Mouse (Mus musculus) MEL-GATA-1-ER (cell line): Measurements from ENCODE around the gene Lrrn4cl.
"Not testable (repeated sequence)": the region's sequence is repeated elsewhere in the genome, so short reads cannot be mapped to it uniquely, and the experiment has no call there.

Experiments used
- DNase-seq: peaks from one replicate; pipeline ENCODE4 v3.0.0-alpha.2; 2012; ENCODE audit warnings: low read depth; ENCODE audit errors: extremely low read depth

Gene Lrrn4cl

GRCm38 (mm10) chr19:8838041-8838730 is 12.4 kb upstream of the Lrrn4cl start:
- no peak for DNase-seq

GRCm38 (mm10) chr19:8839103-8839907 is 11.3 kb upstream of the Lrrn4cl start, which contains the start of gene Gng3:
TSS of gene Gng3 (minus strand) at chr19:8839194.
- no peak for DNase-seq

DNA sequence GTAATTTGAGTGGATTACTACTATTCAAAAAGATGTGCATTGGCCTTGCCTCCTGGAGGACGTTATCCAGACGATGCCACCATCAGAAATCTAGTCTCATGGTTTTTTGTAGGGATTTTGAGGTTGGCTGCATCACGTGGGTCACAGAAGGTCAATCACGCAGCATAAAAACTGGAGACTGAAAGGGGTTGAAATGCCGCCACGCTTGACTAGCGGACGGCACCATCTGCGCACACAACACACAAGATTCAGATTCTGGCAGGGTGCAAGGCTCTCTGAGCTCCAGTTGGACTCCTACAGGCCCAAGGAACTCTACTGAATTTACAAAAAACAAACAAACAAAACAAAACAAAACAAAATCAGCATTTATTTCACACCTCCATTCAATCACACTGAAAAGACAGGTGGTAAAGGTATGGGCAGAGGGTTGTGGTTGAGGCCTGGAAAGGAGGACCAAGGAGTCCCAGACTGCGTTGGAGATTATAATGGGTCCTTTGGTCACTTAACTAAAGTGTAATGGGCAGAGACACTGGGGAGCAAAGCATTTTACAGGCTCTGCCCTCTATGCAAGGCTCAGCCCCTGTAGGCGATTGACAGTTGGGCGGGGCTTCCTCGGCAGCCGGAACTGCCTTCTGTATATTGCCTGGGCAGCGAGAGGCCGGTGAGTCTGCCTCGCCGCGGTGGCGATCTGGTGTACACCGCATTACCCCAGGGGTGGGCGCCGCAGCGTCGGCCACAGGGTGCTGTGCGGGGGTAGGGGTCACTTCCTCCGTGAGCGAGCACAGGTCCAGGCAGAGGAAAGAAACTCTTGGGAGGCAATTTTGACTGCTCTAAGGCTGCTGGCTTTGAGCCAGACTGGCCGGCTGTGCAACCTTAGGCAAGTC is 10.4 kb upstream of the Lrrn4cl start:
- DNase-seq: no peak

DNA sequence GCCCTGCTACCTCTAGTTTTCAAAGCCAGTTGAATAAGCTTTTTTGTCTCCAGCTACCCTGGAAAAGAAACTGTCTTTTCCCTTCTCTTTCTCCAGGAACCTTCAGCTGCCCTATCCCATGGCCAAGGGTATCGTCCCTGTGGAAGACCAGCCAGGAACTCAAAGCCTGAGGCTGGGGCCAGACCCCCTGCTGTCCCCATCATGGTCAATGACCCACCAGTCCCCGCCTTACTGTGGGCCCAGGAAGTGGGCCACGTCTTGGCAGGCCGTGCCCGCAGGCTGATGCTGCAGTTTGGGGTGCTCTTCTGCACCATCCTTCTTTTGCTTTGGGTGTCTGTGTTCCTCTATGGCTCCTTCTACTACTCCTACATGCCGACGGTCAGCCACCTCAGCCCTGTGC is 9.6 kb upstream of the Lrrn4cl start:
- no peak for DNase-seq

DNA sequence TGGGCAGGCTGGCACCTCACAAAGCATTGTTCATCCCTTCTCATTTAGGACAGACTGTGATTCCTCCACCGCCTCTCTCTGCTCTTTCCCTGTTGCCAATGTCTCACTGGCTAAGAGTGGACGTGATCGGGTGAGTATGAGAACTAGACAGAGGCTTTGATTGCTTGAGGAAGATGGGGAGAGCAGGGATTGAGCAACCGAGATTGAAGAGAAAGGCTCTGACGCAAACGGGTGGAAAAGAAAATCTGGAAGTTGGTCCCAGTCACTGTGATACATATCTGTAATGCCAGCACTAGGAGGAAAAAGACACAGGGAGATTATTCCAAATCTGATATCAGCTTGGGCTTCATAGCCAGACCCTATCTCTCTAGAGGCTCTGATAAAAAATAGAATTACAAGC is 7.6 kb upstream of the Lrrn4cl start:
- DNase-seq: no peak

DNA sequence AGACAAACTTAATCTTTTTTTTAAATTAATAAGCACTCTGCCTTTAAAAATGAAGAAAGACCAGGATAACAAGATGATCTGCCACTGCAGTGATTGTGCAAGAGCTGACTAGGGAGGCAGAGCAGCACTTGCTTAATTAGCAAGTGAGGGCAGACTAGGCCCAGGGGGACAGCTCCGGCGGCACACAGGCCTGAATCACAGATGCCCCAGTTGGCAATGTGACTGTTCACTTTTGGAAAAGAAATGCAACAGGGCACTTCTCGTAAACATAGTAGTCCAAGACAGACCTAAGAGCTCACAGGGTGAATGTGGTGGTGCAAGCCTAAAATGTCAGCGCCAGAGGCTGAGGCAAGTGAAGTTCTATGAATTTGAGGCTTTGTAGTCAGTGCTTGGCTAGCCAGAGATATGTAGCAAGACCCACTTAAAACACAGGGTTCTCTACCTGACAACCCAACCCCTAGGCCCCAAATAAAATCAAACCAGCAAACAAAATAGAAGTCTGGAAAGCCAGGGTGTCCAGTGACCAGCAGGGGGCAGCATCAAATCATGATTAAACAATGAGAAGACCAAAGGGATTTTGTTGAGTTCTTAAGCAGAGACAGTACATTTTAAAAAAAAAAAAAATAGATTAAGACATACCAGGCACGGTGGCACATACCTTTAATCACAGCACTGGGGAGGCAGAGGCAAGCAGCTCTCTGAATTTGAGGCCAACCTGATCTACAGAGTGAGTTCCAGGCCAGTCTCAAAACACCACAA is 6.0 kb upstream of the Lrrn4cl start:
- DNase-seq: no peak

DNA sequence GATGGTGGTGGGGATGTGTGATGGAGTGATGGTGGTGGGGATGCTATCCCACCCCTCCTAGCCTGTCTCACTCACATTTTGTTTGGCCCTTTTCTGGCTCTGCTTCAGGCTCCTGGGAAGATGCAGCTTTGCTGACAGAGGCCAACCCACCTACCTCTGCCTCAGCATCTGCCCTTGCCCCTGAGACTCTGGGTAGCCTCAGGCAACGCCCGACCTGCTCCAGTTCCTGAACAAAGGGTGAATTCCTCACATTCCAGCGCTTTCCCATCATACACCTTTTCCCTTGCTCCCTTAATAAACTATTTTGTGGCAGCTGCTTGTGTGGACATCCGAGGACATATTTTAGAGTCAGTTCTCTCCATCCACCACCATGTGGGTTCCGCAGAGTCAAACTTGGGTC is 2.2 kb upstream of the Lrrn4cl start:
- DNase-seq: no peak

GRCm38 (mm10) chr19:8851639-8852038 is 1.1 kb downstream of the Lrrn4cl start:
- no peak for DNase-seq

DNA sequence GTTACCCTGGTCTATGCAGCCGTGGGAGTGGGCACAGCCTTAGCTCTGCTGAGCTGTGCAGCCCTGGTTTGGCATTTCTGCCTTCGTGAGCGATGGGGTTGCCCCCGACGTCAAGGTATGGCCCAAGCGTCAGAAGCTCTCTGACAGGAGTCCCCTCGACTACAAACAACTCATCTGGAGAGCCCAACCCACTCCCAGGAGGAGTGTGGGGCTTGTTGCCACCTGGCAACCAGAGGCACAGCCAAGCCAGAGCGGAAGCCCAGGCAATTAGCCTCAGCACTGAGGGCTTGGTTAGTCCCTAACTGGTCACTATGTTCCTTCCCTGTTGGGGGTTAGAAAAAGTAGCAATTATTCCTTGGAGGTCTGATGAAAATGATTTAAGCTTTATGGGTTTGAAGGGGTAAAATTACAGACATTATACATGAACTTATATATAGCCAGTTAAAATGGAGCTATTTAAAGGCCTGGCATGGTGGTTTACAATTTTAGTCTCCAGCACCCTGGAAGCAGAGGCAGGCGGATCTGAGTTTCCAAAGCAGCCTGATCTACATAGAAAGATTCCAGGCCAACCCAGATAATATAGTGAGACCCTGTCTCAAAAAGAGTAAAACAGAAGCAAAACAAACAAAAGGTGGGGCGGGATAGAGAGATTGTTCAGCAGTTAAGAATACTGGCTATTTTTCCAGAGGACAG is 1.8 kb downstream of the Lrrn4cl start:
- DNase-seq: no peak

- DNase-seq: no peak
Measured at GRCm38 (mm10) chr19:8853117-8853516, 2.5 kb downstream of the Lrrn4cl start.

- DNase-seq: peak; percentile 43
Measured at GRCm38 (mm10) chr19:8857689-8858088, 7.1 kb downstream of the Lrrn4cl start.

DNA sequence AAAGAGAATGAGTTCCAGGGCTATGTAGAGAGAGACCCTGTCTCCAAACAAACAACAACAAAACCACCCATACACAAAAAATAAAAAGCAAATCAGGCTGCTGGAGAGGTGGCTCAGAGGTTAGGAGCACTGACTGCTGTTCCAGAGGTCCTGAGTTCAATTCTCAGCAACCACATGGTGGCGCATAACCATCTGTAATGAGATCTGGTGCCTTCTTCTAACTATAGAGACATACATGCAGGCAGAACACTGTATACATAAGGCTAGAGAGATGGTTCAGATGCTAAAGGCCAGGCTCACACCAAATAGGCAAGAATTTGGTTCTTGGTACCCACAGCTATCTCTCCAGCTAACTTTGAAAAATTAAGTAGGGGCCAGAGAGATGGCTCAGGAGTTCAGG is 8.4 kb downstream of the Lrrn4cl start:
- no peak for DNase-seq

DNA sequence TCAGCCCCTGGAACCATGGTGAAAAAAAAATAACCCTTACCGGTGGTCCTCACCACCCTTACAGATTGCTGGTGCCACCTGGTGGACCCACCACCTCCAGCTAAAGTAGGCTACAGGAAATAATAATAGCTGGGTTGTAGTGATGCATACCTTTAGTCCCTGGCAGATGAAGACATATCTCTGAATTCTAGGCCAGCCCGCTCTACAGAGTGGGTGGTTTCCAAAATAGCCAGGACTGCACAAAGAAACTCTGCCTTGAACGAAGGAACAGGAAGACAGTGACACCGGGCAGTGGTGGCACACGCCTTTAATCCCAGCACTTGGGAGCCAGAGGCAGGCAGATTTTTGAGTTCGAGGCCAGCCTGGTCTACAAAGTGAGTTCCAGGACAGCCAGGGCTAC is 13.7 kb downstream of the Lrrn4cl start:
- no peak for DNase-seq

GRCm38 (mm10) chr19:8870381-8870780 is 19.8 kb downstream of the Lrrn4cl start:
- DNase-seq: not testable (repeated sequence)

GRCm38 (mm10) chr19:8870838-8871237 is 20.3 kb downstream of the Lrrn4cl start:
- no peak for DNase-seq

DNA sequence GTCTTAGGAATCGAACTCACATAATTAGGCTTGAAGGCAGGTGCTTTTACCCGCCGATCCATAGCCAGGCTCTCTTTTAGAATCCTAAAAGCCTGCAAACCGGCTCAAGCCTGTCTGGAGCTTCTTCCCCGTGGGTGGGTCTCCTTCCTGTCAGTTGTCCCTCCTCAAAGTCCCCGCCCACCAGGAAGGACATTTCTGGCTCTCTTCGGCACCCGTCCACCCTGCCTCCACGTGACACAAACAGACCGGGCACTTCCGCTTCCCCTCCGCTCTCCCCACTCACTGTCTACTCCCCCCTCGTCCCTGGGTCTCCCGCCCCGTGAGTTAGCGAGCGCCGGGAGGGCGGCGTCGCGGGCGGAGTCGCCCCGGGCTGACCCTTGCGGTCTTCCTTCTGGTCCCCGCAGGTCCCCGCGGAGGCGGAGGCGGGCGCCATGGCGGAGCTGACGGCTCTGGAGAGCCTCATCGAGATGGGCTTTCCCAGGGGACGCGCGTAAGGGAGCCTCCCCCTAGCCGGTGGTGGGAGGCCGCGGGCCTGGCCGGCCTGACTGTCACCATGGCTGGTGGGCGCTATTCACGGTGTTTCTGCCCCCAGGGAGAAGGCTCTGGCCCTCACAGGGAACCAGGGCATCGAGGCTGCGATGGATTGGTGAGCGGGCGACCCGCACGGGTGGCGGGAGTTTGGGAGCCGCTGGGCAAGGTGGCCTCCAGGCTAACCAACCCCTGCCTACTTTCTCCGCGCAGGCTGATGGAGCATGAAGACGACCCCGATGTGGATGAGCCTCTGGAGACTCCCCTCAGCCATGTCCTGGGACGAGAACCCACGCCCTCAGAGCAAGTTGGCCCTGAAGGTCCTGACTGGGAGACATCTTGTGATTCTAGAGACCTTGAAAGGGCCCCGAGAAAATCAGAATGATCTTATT is 21.0 kb downstream of the Lrrn4cl start, which contains the start of gene Ubxn1:
TSS of gene Ubxn1 (plus strand) at position 230 of the 920 bp plus-strand sequence.
- DNase-seq: peak; percentile 96

GRCm38 (mm10) chr19:8872266-8872840 is 21.8 kb downstream of the Lrrn4cl start:
- DNase-seq: no peak

DNA sequence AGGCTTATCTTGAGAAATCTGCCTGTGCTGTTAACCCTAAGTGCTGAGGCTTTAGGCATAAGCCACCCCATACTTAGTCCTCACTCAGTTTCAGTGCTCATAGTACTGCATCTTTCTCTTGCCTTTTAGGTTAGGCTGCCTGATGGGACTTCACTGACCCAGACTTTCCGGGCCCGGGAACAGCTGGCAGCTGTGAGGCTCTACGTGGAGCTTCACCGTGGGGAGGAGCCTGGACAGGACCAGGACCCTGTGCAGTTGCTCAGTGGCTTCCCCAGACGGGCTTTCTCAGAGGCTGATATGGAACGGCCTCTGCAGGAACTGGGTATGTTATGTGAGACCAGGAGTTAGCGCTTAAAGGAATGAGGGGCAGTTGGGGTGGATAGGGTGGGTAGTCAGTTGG is 24.5 kb downstream of the Lrrn4cl start:
- DNase-seq: no peak
